Mouse (Mus musculus) A20 (cell line): ENCODE measurements around the gene Hhatl.

Experiments
- DNase-seq: peaks from one replicate; pipeline ENCODE4 v3.0.0-alpha.2; 2011; ENCODE audit warnings: low read depth, low spot score

The Hhatl gene

DNA sequence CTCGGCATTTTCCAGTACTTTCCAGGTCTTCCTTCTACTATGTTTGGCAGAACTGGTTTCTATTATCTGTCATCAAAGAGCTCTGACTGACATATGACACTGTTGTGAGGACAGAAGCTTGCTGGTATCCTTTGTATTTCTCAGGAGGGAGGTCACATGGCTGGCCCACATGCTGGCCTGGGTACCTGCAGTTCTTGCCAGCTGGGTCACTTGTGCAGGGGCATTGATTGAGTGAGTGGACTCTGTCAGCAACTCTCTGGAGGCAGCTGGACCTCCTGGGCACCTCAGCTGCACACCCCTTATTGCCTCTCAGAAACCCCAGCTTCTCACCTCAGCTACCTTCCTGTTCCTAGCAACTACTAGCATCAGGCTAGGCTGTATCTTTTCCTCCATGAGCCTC, 15.2 kb upstream of the Hhatl start:
- no peak for DNase-seq

DNA sequence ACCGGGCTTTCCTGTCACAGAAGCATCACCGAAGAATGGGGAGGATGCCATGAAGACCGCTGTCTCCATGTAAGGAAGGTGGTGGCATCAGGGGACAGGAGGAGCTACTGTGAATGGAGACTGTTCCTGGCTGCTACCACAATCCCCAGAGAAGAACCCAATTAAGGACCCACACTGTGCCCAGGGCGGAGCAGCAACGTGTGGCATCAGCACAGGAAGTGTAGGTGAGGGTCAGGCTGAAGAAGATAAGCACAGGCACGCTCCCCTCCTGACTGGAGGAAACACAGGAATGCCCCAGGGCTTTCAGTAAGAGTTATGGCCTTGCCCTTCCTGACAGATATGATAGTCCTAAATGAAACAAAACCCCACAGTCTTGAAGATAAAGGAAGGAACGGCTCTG, 10.4 kb upstream of the Hhatl start:
- no peak for DNase-seq

DNA sequence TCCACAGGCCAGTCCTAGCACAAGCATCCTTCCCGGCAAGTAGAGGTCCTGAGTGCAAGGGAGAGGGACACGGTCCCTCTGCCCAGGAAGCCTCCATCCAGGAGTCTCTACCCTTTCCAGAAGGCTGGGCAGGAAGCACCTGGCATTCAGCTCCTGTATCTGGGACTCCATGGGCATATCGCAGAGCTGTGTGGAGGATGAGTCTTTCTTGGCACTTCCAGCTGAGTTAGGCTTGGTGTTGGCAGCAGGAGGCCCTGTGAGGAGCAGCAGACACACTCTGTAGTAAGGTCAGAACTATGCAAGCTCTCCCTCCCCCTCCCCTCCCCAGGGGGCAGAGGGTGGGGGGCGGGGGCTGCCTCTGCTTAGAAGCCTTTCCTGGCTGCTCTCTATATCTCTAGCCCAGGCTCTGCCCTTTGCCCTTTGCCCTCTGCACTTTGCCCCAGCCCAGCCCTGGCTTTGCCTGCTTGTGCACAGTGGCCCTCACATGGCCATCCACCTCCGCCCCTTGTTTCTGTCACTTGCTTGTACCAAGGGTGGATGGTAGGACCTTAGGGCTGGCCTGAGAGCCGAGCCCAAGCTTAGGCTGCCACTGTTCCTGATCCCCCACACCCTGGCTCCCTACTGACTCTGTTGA, 6.7 kb upstream of the Hhatl start:
- DNase-seq: no peak

DNA sequence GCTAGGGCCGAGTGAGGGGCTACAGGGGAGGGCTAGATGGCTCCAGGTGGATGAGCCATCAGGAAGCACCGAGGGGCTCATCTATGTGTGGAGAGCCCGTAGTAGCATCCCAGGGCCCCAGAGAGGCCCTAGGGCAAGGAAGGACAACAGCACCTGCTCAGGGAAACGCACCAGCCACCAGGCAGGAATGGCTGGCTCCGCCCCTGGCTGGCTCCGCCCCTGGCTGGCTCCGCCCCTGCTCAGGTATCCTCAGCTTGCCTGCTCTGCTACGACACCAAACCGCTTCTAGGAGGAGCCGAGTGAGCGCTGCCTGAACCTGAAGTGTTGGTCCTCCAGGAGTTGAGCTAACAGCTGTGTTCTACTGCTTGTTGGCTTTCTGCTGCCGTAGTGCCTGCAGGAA, 5.4 kb upstream of the Hhatl start:
- DNase-seq: no peak

DNA sequence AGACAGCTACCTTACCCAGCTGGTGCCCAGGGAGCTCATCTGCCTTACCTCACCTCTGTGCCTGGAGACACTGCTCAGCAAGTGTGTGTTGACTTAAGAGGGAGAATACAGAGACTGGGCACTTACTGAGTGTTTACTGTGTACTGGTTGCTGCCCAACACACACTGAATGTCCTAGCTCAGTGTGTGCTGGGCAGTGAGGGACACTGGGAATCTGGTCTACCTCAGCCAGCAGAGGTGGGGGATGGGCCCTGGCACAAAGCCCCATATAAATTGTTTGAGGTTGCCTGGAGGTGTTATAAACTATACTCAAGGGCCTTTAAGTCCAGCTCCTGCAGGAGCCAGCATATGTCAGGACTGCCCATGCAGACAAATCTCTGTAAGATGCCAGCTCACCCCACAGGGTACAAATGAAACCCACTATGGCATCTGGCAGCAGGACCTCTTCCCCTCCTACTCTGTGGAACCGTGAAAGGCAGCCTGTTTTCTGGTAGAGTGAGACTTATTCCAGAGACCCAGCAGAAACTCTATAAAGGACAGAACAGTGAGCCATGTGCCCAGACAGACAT, 2.7 kb upstream of the Hhatl start:
- DNase-seq: no peak

DNA sequence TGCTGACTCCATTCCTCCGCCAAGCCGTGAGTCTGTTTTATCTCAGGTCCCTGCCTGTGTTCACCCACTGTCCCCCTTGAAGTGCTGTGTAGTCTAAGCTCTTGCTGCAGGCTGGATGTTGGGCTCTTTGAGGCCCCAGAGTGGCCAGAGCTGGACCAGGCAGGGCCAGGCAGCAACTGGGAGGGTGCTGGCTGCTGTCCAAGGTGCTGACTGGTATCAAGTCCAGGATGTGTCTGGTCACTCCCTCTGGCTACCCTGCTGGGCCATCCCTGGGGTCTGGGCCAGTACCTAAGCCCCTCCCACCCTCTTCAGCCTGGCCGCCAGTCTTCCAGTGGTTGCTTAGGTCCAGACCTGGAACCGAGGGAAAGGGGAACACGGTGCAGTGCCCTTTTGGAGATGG, 1.1 kb downstream of the Hhatl start:
- DNase-seq: peak; percentile 14

DNA sequence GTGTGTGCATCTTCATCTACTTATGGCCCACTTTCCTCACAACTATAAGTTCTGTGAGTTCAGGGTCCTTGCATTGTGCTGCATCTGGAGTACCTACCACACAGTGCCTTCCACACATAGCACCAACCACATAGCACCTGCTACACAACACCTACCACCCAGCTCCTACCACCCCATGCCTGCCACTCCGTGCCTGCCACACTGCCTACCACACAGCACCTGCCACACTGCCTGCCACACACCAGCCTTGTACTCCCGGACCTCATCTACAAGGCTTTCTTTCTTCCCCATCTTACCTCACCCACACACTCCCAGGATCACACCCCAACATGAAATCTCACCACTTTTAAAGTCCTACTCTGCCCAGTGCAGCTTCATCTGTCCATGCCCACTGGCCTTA, 5.9 kb downstream of the Hhatl start:
- DNase-seq: no peak

DNA sequence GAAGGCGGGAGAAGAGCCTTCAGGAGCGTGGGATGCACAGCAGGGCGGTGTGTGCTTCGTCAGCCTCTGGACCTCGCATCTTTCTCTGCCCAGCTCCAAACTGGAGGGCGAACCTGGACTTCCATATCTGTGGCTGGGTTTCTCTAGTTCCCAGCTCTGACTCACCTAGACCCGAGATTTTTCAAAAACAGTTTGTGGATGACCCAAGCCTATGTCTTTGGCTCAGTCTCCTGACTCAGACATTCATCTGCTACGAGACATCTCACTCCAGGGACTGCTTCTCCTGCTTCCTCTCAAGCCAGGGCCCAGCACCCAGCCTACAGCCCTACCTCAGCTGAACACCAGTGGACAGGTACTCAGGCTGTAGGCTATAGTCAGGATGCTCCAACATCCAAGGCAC, 7.0 kb downstream of the Hhatl start:
- no peak for DNase-seq

DNA sequence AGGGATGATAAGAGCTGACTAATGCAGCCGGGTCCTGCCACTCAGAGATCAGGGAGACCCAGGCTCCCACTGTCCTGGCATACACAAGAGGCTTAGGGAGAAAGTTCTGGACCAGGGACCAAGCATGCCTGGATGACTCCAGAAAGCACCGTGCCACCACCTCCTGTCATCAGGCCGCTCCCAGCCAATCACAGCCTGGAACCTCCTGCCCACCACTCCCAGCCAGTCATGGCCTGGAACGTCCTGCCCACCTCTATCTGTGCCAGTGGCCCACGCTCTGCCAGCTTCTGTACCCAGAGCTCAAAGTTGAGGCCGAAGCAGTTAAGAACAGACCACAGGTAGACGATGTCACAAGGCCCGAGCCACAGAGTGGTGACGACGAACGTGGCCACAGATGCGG, 7.5 kb downstream of the Hhatl start:
- DNase-seq: no peak

DNA sequence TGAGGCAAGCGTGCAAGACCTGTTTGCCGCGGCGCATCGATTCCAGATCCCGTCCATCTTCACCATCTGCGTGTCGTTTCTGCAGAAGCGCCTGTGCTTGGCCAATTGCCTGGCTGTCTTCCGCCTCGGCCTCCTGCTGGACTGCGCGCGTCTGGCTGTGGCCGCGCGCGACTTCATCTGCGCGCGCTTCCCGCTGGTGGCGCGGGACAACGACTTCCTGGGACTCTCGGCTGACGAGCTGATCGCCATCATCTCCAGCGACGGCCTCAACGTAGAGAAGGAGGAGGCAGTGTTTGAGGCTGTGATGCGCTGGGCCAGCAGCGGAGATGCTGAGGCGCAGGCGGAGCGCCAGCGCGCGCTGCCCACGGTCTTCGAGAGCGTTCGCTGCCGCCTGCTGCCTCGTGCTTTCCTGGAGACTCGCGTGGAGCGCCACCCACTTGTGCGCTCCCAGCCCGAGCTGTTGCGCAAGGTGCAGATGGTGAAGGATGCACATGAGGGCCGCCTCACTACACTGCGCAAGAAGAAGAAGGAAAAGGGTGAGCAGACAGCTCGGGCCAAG, 14.2 kb downstream of the Hhatl start:
- no peak for DNase-seq

DNA sequence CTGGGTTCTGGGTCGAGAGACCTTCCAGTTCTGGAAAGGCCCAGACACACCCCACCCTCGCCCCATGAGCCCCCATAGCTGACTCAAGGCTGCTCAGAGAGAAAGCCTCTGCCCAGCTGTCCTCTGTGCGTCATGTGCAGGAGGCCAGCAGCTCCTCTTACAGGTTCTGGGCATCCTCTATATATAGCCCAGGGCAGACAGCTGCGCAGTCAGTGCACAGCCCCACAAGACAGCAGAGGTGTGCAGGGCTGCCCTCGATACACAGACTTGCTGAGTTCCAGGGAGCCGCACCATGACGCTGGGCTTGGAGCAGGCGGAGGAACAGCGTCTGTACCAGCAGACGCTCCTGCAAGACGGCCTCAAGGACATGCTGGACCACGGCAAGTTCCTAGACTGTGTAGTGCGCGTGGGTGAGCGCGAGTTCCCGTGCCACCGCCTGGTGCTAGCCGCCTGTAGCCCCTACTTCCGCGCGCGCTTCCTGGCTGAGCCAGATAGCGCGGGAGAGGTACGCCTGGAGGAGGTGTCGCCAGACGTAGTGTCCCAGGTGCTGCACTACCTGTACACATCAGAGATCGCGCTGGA, 14.7 kb downstream of the Hhatl start, which contains the start of gene Klhl40:
Gene Klhl40 (plus strand): TSS at position 124 of the 582 bp plus-strand sequence.
- DNase-seq: no peak

DNA sequence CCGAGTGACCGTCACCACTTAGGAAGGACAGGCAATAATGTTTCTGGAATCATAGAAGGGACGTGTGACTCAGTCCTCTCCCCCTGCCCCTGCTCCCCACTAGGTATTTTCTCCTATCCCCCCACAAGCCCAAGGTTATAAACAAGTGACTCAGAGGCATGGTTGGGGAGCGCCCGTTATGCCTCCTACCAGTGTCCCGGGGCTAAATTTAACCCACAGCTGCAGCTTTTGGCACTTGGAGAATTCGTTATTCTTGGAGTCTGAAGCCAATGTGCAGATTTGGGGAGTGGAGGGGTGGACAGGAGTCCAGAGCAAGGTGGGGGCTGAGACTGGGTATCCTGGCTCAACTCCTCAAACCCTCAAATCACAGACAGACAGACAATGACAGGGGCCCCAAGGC, 15.8 kb downstream of the Hhatl start:
- no peak for DNase-seq

DNA sequence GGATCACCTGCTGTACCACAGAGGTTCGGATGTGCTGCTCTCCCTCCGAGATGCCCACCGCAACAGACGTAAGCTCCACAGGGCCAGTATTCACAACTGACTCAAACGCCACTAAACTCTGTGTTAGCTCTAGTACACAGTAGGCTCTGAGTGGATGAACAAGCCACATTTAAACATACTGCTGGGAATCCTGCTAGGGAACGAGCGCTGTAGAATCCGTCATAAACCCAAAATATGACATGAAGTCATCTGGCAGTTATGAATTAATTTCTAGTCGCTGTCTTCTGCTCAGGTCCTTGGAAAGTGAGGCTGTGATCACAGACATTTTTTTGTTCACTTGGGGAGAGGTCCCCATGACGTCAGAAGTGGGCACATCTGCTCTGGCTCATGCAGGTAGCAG, 16.4 kb downstream of the Hhatl start:
- DNase-seq: no peak

DNA sequence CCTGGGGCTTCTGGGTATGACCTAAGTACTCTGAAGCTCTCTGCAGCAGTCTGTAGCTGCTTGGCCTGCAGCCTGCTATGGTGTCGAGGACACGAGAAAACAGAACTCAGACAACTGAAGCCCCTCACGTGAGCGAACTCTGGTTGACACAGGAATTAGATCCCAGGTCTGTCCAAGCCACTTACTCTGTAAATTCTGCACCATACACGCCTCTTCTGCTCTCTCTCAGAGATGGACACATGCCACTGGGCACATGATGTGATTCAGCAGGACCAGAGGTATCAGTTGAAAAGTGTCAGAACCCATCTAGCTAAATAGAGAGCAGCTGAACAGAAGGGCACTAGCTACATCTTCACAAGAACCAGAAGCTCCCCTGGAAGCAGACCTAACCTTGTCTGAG, 19.9 kb downstream of the Hhatl start:
- no peak for DNase-seq

DNA sequence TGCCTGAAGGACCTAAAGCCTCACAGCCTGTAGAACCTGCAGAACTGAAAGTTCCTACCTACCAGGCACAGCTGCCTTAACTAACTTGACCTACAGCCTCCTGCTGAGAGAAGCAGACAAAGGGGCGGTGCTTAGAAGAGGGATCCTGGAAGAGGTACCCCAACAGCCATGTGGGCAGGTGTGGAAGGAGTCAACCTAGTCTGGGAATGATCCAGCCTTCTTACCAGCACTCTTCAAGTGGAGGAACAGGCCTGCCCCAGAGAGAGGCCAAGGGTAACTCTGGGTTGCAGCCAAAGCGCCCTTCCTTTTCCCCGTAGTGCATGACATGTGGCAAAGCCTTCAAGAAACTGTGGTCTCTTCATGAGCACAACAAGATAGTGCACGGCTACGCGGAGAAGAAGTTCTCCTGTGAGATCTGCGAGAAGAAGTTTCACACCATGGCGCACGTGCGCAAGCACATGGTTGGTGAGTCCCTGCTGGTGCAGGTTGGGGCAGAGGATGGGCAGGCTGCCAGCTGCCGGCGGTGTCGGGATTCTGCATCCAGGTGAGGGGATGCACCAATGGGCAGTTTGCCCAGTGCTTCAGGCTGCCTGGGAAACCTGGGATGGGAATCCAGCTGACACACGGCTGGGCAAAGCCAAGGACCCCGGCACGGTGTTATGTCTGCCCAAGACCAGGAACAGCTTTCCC, 27.0 kb downstream of the Hhatl start:
- no peak for DNase-seq

DNA sequence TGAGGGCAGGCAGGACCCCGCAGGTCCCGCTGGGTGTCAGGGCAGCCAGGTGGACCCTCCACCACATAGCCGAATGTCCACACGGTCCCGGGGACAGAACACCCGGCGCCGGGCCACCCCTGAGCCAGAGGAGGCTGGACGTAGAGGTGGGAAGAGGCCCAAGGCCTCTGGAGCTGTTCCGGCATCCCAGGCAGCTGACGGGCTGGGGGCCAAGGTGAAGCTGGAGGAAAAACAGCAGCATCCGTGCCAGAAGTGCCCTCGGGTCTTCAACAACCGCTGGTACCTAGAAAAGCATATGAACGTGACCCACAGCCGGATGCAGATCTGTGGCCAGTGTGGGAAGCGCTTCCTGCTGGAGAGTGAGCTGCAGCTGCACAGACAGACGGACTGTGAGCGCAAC, 28.6 kb downstream of the Hhatl start:
- DNase-seq: no peak

DNA sequence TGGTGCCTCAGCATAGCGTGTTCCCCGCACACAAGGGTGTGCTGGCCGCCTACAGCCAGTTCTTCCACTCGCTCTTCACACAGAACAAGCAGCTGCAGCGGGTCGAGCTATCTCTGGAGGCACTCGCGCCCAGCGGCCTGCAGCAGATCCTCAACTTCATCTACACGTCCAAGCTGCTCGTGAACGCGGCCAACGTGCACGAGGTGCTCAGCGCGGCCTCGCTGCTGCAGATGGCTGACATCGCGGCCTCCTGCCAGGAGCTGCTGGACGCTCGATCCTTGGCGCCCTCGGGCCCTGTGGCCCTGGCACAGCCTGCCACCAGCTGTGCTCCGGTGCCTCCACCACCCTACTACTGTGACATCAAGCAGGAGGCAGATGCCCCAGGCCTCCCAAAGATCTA, 29.5 kb downstream of the Hhatl start:
- DNase-seq: no peak

DNA sequence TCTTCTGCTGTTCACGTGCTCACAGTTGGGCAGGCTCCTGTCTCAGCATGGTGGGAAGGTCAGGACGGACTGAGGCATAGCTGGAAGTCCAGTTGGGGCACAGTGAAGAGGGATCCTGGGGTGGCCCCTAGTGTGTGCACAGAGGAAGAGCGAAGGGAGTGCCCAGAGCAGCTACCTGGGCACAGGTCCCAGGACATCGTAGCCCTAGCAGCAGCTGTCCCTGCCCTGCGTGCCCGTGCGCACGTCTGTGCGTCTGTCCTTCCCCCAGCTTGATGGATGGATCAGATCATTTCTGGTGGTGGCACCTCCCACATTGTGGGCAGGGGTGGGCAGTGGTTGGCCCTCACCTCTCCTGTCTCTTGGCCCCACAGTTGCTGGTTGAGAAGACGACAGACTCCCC, 30.1 kb downstream of the Hhatl start:
- DNase-seq: no peak

DNA sequence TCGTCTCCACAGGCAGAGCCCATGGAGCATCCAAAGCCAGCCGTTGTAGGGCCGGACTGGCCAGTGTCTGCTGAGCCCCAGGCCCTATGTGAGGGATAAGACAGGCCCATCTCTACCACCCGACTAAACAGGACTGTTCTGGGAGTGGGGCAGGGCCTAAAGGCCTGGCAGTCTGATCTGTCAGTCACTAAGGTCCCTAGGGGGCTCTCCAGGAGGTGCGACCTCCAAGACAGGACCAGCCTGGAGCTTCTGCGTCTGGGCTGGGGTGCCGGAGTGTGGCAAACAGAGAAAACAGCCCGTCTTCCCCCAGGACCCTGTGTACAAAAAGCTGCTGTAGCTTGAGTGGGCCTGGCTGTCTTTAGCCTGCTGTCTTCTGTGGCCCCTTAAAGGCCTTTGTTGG, 30.5 kb downstream of the Hhatl start:
- no peak for DNase-seq

DNA sequence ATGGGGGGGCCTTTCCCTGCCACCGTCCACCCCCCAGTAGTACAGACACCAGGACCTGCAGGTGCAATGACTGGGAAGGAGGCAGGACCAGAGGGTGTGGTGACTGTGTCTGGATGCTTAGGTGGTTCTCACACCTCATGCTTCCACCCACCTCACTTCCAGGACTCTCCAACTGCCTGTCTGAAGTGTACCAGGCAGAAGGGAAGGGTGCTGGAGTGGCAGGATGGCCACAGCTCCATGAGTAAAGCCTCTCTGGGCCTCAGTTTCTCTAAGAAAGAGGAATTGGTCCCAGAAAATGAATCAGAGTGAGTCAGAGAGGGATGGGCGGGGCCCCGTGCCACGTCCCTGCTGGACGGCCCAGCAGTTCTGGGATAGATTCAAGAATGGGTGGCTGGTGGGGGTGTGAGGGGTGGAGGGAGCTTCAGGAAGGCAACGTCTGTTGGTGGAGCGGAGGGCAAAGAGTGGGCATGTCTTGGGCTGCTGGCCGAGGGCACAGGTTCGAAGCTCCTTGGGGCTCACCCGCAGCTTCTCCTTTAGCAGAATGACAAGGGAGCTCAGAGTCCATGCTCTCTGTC, 31.1 kb downstream of the Hhatl start:
- DNase-seq: no peak

DNA sequence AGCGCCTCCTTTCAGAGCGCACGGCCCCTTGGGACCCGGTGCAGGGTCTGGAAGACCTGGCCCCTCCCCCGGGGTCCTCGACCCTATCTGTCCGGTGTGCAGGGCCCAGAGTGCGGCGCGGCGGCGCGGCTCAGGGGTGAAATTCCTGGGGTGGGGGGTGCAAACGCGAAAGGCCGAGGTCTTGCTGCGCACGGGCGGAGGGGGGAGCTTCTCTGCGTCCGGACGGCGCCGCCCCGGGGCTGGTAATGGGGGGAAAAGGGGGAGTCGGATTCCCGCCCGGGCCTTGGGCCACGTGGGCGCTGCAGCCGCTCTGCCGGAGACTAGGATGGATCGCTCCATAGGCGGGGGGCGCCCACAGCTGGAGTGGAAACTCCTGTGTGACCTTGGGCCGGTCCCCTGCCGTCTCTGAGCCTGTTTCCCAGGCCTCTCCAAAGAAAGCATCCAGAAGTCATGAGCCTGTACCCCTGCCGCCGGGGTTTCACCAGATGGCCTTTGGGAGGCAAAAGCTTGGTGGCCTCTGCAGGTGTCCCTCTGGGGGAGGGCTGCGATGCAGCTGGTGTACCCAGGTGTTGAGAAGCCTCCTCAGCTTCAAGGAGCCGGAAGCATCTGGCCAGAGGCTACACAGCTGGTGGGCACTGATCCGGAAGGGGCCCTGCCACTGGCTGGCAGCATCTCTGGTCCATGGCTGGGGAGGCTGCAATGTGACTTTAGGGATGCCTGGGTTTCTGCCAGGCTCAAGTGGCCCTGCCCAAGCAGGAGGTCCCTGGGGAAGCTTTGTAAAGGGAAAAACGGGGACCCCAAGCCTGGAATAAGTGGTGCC, 31.8 kb downstream of the Hhatl start:
- peak; percentile 77 for DNase-seq
